Mouse (Mus musculus) left cerebral cortex, postnatal 10 days (tissue): ENCODE measurements around the gene St3gal4. TPM values are rescaled to one million over a fixed set of nuclear protein-coding genes. Genes with fewer than 3 reads are reported as not detected.
A peak's percentile ranks its signal among the peaks of the same experiment; 100 is the strongest.

ENCODE experiments used
- DNase-seq, 2 experiments: peaks; one replicate each; pipeline ENCODE4 v3.0.0; 2021 to 2022; ENCODE audit warnings: low spot score in 2 of 2, mixed read lengths in 1 of 2; ENCODE audit errors: extremely low spot score in 1 of 2
- intact Hi-C: fragments of 180-260 bp; cut with DNase I; formaldehyde crosslinking; loops from one replicate; pipeline ENCODE4 v1.15.1; 2025
- total RNA-seq, 2 experiments: library from RNA; stranded (reverse); gene quantifications; 2 replicates each; pipeline ENCODE4 v1.2.3; 2021

Gene St3gal4
- total RNA-seq, 2 experiments from 2014 or later = 26.8 to 27.2 TPM

DNA sequence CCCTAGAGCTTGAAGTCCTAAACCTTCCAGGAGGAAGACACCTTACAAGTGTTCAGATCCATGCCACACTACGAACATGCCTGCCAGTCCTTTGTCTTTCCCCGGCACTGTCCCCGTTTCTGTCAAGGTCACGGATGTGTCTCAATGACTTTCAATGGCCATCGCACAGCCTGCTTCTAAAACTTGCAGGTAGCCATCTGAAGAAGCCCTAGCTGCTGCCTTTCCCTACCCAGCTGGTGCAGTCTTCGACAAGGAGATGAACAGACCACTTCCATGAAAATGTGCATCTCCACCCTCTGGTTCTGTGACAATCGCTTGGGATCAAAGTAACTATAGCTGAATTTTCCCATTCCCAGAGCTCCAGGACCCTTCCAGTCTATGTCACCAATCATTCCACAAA is 7.6 kb downstream of the St3gal4 start:
- DNase-seq = no peak
- intact Hi-C loops = no loop called here

DNA sequence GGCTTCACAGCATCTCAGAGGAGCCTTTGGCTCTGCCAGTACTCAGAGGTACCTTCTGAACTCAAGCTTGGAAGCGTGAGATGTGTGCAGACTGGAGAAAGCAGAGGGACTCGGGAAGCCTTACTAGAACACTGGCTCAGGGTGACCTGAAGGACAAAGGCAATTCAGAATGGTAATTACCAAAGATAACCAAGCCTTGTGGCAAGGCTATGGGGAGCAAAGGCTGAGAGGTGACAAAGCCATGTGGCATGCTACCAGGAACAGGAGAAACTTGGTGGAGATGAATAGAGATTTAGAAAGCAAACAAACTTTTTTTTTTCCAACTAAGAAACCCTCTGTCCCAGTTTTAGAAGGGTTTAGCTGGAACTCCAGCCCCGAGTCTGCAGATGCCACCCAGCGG is 8.5 kb downstream of the St3gal4 start:
- intact Hi-C loops = no loop called here
- no peak for DNase-seq

DNA sequence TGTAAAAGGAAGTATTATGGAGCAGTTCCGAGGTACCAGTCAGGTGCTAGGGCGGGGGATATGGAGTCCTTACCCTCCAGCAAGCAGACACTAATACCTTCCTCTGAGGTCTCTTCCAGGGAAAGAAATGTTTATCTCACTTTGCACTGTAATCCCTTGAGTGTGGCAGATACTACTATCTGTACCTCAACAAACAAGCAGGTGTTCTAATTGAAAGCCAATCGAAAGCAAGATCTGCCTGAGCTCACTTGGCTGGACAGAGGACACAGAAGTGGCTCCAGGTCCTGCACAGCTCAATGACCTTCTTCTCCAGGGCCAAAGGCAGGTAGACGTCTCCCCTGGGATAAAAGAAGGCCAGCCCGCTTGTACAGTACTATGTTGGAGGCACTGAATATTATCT is 9.0 kb downstream of the St3gal4 start:
- no peak for DNase-seq
- intact Hi-C loops = no loop called here

DNA sequence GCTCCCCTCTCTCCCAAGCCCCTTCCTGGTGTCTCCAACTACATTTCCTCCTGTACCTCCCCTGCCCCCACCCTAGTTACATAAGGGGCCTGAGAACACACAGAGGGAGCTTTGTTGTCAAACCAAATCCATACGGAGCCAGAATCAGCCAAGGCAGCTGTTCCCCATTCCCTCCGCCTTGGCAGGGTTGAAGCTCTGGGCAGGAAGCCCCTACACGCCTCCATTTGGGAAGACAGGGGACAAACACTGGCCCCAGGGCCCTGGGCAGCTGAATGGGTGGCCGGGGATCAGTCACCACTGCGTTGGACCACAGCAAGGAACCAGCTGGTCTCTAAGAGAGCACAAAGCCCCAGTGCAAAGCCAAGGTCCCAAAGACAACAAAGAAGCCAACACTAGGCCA is 10.2 kb downstream of the St3gal4 start:
- intact Hi-C loops = no loop called here
- peak; percentile 77 to 80 for DNase-seq

DNA sequence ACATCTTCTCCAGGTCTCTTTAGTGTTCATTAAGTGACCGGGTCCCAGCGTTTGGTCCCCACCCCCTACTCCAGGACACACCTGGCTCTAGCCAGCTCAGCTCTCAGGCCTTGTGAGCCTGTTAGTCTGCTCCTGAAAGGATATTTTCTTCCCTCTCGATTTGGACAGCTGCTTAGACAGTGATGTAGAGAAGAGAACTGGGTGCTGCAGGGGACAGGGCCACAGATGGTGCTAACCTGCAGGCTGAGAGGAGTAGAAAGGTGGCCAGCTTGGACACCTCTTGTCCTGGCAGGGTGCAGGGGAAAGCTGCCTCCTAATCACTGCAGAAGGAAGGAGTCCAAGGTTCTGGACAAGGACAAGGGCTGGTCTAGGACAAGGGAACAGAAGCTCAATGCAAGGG is 11.0 kb downstream of the St3gal4 start:
- DNase-seq = no peak
- intact Hi-C loops = no loop called here

DNA sequence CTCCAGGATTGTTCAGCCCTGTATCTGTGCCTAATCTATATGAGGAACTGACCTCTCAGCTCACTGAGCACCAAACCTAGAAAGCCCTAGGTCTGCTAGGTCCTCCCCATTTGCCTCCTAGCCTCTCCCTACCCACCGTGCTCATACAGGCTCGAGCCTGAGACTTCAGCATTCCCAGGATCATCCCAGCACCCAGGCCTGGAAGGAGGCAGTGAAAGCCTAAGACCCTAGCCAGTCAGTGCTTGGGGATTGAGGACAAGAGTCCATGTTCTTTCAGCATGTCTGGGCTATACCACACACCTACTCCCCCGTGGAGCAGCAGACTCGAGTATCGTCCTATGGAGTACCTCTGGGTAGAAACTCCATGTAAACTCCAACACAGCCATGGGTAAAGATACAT is 11.7 kb downstream of the St3gal4 start:
- intact Hi-C loops = no loop called here
- DNase-seq = no peak

DNA sequence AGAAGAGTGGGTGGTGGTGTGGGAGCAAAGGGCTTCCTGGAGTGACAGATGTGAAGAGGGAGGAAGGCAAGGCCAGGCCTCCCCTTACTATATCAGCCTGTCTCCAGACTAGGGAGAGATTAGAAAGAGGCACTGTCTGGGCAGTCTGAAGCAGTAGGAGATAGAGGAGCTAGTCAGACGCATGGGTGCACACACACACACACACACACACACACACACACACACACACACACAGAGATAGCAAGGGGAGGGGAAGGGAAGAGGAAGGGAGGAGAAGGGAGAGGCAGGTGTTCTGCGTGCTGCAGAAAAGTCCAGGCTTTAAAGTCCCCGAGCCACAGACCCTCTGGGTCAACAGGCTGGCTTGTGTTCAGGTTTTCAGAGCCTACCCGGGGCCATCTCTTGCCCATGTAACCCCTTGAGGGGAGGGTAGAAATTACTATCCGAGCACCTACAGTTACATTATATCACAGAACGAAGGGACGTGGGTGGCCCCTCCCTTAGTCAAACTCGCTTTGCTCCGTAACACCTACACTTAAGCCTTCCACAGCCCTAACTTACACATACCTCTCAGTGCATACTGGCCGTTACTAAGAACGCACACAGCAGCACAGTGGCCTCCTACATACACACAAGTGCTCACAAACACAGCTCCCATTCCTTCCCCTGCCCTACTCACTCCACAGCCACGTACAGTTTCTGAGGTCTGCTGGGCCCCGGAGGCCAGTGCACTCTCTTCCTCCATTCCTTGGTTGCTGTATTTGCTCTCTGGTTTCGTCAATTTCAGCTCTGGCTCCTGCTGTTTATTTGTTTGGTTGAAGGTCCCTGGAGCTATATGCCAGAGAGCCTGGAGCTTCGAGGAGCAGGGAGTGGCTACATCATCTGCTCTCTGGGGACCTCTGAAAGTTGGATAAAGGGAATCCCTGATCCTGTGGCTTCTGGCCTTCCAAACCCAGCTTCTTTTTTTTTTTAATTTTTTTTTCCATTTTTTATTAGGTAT is 12.9 kb downstream of the St3gal4 start:
- intact Hi-C loops = no loop called here
- DNase-seq = no peak

DNA sequence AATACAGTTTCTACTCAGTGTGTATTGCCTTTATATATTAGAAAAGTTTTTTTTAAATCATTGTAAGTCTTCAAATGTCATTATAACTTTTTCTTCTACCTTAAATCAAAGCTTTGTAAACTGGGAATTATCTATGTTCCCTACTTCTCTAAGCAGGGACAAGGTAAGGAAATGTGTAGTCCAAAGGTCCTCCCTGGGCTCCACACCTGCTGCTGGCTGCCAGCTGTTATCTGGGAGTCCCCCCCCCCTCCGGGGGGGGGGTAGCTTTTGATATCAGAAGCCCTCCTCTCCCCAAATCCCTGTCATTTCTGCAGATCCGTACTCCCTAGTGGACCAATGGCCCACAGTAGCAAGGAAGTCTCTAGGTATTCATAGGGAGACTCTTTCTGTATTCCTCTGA is 13.6 kb downstream of the St3gal4 start:
- intact Hi-C loops = no loop called here
- no peak for DNase-seq

DNA sequence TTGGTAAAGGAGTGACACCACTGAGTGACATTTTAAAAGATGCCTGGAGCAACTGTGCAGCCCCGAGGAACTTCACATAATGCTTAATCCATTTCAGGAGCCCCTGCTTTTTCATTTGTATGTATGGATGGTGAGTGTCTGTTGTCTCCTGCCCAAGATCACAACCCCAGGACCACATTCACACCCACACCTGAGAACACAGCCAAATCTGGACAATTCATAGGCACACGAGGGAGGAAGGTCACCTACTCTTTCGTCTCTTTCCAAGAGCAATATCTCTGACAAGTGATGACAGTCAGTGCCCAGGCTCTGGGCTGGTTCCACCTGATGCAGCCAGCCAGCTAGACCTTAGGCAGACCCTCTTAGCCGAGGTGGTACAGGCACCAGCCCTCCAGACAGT is 14.4 kb downstream of the St3gal4 start:
- intact Hi-C loops = no loop called here
- no peak for DNase-seq

DNA sequence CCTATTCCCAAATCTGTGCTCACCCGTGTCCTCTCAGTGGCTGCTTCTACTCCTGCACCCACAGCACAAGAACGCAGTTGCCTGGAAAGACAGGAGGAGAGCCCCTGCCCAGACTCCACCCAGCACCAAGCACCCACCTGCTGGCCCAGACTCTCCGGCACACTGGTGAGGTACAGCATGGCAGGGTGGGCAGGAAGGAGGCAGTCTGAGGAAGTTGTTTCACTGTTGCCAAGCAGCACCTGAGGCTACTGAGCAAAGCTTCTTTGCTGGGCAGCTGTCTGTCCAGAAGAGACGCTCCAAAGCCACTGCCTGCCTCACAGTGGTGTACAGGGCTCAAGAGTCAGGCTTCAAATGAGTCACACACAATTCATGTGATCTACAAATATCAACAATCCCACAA is 20.3 kb downstream of the St3gal4 start:
- intact Hi-C loops = no loop called here
- DNase-seq = no peak

DNA sequence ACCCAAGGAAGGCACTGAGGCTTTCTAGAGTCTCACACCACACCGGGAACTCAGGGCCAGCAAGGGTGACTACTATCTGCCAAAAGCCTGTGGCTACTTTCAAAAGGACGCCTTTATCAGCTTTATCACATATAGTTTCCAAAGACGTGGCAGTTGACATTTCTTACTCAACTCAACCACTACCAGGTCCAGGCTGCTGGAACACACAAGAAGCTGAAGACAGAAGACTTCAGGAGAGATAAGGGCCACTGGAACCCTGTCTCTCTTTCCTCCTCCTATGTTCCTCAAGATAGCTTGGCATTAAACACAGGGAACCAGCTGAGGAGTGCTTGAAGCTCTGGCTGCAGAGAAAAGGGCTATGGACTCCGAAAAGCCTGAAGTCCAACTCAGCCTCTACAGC is 21.2 kb downstream of the St3gal4 start:
- intact Hi-C loops = no loop called here
- DNase-seq = no peak

DNA sequence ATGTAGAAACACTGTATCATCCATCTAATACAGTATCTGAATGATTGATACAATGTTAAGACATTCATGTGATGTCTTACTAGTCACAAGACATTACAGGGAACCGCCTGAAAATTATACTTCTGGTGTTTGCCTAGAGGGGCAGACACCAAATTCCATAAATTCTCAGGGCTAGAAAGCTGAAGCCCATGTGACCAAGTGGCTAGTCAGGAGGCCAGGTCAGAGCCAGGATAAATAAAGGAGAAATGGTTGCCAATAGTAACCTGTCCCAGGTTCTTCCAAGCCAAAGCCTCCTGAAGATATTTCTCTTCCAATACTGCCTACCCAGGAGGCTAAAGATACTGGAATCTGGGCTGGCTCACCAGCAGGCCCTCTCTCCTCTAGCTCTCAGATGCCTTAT is 23.3 kb downstream of the St3gal4 start:
- intact Hi-C loops = no loop called here

DNA sequence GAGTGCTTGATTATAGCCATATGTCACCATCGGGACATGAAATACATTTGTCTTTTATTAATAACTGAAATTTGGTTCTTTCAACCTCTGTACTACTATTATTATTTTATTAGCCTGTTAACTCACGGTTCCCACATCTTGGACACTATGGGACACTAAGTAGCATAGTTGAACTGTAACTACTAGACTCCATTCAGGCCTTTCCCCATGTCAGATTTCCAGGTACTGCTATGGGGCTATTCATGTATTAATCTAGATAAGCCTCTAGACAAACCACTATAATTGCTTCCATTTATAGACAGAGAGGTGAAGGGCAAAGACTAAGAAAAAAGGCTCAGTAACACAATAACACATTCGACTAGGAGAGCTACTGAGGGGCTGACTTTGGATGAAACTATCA is 25.7 kb downstream of the St3gal4 start:
- intact Hi-C loops = no loop called here
- DNase-seq = no peak

More for the DNA sequence above, 23.3 kb downstream of the St3gal4 start:
- DNase-seq = no peak

DNA sequence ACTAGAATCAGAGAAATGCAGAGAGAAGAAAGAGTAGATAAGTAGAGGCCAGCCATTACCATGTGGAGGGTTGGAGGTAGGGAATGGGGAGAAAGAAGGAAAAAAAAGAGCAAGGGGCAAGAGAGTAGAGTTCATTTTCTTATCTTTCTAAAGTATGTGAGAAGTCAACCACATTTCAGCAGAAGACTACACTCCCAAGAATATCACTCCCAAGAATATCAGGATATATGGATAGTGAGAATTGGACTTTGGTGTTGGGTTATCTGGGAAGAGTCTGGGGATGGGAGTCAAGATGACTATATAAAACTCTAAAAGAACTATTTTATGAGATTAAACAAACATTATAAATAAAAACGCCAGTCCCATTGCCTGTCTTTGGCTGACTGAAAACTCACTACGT is 26.2 kb downstream of the St3gal4 start:
- intact Hi-C loops = no loop called here
- DNase-seq = no peak

DNA sequence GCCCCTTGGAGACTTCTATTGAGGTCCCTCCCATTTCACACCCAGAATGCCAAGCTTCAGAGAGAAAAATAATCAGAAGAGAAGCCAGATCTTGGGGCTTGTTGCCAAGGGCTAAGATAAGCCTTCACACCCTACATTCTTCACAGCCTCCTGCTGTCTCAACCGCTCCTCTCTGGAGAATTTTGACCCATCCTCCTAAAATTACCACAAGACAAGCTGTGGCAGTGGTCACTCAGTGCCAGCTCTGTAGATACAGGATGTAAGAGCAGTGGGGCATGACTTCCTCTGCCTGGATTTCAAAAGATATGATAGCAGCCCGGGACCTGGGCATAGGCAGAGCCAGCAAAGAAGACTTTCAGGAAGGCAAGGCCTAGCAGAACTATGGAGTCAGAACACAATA is 57.6 kb downstream of the St3gal4 start:
- DNase-seq = no peak
- intact Hi-C loops = no loop called here

DNA sequence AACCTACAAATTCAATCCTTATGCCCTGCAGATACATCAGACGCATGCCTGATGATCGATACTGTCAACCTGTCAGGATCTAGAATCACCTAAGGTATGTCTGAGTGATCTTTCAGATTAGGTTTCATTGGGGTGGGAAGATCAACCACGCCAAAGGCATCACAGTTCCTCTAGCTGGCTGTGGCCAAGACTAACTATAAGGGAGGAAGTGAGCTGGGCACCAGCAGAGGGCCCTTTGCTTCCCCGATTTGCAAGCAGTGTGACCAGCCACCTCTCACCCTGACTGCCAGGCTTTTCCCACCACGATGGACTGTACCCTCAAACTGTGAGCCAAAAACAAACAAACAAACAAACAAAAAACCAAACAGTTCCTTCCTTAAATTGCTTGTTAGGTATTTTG is 59.2 kb downstream of the St3gal4 start:
- DNase-seq = no peak
- intact Hi-C loops = no loop called here

DNA sequence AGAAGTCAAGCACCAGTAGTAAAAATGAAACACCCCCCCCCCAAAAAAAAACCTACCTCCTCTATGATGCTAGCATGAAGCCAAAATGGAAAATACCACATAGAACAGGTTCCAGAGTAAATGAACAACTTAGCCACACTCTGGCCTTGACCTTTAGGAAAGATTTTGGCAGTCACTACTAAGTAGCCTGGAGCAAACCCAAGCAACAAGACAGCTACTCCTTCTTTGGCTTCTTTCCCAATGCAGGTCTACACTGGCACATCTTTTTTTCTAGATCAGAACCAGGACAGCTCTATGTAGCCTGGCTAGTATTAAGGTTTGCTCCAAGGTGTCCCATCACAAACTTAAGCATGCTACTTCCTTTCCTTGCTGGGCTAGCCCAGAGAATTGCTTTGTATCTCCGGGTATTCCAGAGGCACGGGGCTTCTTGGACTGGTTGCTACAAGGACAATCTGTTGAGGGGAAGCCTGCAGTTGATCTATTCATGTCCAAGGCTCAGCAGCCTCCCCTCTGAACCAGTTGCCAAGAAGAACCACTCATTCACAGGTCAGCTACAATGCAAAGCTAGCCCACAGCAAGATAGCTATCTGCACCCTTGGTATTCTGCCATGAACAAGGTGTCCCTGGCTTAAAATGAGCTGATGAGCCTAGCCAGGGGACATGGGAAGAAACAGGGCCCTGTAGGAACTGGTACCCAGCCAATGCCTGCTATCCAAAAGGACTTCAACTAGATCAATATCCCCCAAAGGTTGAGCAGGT is 60.3 kb downstream of the St3gal4 start:
- intact Hi-C loops = no loop called here
- no peak for DNase-seq

DNA sequence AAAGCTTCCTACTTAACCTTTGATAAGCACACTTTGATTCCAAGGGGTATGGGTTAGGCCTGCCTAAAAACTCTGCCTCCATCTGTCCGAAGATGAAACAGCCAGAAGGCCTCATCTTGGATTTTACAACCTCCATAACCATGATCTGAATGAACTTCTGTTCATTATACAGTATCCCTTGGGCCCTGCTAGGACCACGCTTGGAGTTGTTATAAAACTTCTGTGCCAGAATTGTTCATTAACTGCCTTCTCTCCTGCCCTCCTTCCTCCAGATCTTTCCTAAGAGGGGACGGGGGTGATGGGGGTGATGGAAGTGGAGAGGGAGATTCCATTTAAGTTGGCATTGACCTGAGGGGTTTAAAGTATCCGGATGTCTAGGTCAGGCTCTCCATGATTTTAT is 60.9 kb downstream of the St3gal4 start:
- DNase-seq = no peak

DNA sequence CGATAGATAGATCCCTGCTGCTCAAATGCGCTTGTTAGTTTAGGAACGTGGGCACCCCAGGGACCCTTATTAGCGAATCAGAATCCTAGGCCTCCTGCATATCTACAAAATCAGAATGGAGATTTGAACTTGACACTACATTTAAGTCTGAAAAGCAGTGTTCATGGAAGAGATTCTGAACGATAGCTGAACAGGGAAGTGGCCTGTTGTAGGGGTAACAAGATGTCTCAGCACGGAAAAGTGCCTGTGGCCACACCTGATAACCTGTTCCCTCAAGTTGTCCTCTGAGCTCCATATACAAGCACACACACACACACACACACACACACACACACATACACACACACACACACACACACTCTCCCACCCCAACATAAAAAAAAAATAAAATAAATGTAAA is 61.4 kb downstream of the St3gal4 start:
- DNase-seq = no peak
- intact Hi-C loops = no loop called here

More for the DNA sequence above, 60.9 kb downstream of the St3gal4 start:
- intact Hi-C loops = no loop called here

DNA sequence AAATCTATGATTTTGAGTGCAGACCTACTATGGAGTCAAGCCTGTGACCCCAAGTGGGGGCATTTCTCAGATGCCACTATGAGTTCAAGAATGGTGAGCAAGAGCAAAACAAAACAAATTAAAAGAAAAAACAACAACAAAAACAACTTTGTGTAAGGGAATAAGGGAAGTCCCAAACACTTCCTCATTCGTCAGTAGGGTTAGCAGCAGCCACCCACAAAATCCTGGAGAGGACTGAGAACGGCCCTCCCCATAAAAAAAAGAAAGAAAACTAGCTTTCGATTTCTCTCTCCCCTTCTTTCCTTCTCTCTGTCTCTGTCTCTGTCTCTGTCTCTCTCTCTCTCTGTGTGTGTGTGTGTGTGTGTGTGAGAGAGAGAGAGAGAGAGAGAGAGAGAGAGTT is 62.5 kb downstream of the St3gal4 start:
- intact Hi-C loops = no loop called here
- no peak for DNase-seq
